Mouse (Mus musculus): ENCODE measurements around the gene App.

The App gene

GRCm38 (mm10) chr16:85139178-85139604 is 34.4 kb downstream of the App start:
- TF ChIP-seq GATA4 (IDR thresholded peaks at IDR 0.05; ENCODE audit: insufficient replicate concordance, low read length): no peak

GRCm38 (mm10) chr16:85137348-85137747 is 36.2 kb downstream of the App start:
- TF ChIP-seq GATA4 (IDR thresholded peaks at IDR 0.05; ENCODE audit: insufficient replicate concordance, low read length): no peak

GRCm38 (mm10) chr16:85136046-85136445 is 37.5 kb downstream of the App start:
- TF ChIP-seq GATA4 (IDR thresholded peaks at IDR 0.05; ENCODE audit: insufficient replicate concordance, low read length): no peak

GRCm38 (mm10) chr16:85133468-85133881 is 40.1 kb downstream of the App start:
- TF ChIP-seq GATA4 (IDR thresholded peaks at IDR 0.05; ENCODE audit: insufficient replicate concordance, low read length): no peak

- TF ChIP-seq GATA4 (IDR thresholded peaks at IDR 0.05; ENCODE audit: insufficient replicate concordance, low read length): no peak
Observed at GRCm38 (mm10) chr16:85133057-85133456, 40.5 kb downstream of the App start.

GRCm38 (mm10) chr16:85132182-85132581 is 41.4 kb downstream of the App start:
- no peak for TF ChIP-seq GATA4 (IDR thresholded peaks at IDR 0.05; ENCODE audit: insufficient replicate concordance, low read length)

GRCm38 (mm10) chr16:85130861-85131556 is 42.6 kb downstream of the App start:
- TF ChIP-seq GATA4 (IDR thresholded peaks at IDR 0.05; ENCODE audit: insufficient replicate concordance, low read length): no peak

GRCm38 (mm10) chr16:85128693-85129657 is 44.6 kb downstream of the App start:
- no peak for TF ChIP-seq GATA4 (IDR thresholded peaks at IDR 0.05; ENCODE audit: insufficient replicate concordance, low read length)

GRCm38 (mm10) chr16:85128347-85128664 is 45.3 kb downstream of the App start:
- TF ChIP-seq GATA4 (IDR thresholded peaks at IDR 0.05; ENCODE audit: insufficient replicate concordance, low read length): no peak

- TF ChIP-seq GATA4 (IDR thresholded peaks at IDR 0.05; ENCODE audit: insufficient replicate concordance, low read length): no peak
Observed at GRCm38 (mm10) chr16:85127661-85128346, 45.8 kb downstream of the App start.

- TF ChIP-seq GATA4 (IDR thresholded peaks at IDR 0.05; ENCODE audit: insufficient replicate concordance, low read length): no peak
Observed at GRCm38 (mm10) chr16:85124649-85125048, 48.9 kb downstream of the App start.

GRCm38 (mm10) chr16:85121983-85122382 is 51.6 kb downstream of the App start:
- TF ChIP-seq GATA4 (IDR thresholded peaks at IDR 0.05; ENCODE audit: insufficient replicate concordance, low read length): peak; percentile 85; the same call in 1 of the 2 replicates

- TF ChIP-seq GATA4 (IDR thresholded peaks at IDR 0.05; ENCODE audit: insufficient replicate concordance, low read length): no peak
Observed at GRCm38 (mm10) chr16:85118916-85119315, 54.6 kb downstream of the App start.

GRCm38 (mm10) chr16:85117541-85117940 is 56.0 kb downstream of the App start:
- no peak for TF ChIP-seq GATA4 (IDR thresholded peaks at IDR 0.05; ENCODE audit: insufficient replicate concordance, low read length)

GRCm38 (mm10) chr16:85115837-85116236 is 57.7 kb downstream of the App start:
- no peak for TF ChIP-seq GATA4 (IDR thresholded peaks at IDR 0.05; ENCODE audit: insufficient replicate concordance, low read length)
